Comparison of ENCODE assay signal across 9 mouse cellular contexts in genomic region chr11:102086331-102086730, GRCm38 (mm10). TPM values are rescaled to one million over a fixed set of nuclear protein-coding genes. Genes with fewer than 3 reads are reported as not detected.
DNase-seq lines count a peak whose midpoint lies in the region; ATAC-seq and TF ChIP-seq lines count a peak whose summit lies in the region.
"Had no signal": no experiment of that assay in that cellular context is flagged by ENCODE, and none has a peak within 500 bp of the region (broad histone marks: within the 10 kb centered on the region; RNA-seq: fewer than 3 reads in every experiment).

No protein-coding gene starts in this region.

- TF ChIP-seq CTCF in lung, postnatal 0 days (IDR thresholded peaks at IDR 0.05), result peak; percentile 27; the same call in 1 of the 2 replicates

- H3K9ac ChIP-seq in lung, postnatal 0 days (replicated peaks; ENCODE audit: low read depth), result no peak overlapping the region
- H3K9ac ChIP-seq in forebrain, embryonic 11.5 days (ENCODE audit: low read length), result peak overlapping the region; percentile 72; the same call in 1 of the 2 replicates
- H3K9ac ChIP-seq in midbrain, embryonic 11.5 days (ENCODE audit: low read length), result peak overlapping the region; percentile 74

- H3K27me3 ChIP-seq in lung, postnatal 0 days (replicated peaks; ENCODE audit: insufficient read depth, low read length), result no peaks in the 10 kb centered on the region
- no peaks in the 10 kb centered on the region for H3K27me3 ChIP-seq in forebrain, embryonic 11.5 days (ENCODE audit: control insufficient read depth, insufficient read depth, low read length)
- H3K27me3 ChIP-seq in midbrain, embryonic 11.5 days (ENCODE audit: control insufficient read depth, insufficient read depth, low read length), result no peaks in the 10 kb centered on the region

- H3K27ac ChIP-seq in lung, postnatal 0 days (ENCODE audit: low read length), result no peak overlapping the region
- peak overlapping the region; percentile 90 for H3K27ac ChIP-seq in forebrain, embryonic 11.5 days (ENCODE audit: low read depth, low read length)
- H3K27ac ChIP-seq in midbrain, embryonic 11.5 days (ENCODE audit: low read depth, low read length), result peak overlapping the region; percentile 72; the same call in 1 of the 2 replicates

- DNase-seq in lung, postnatal 0 days (ENCODE audit: low spot score), result peak; percentile 30
- DNase-seq in lung, adult 18-20 months, result no peak
- DNase-seq in forebrain, embryonic 11.5 days (ENCODE audit: low spot score), result peak; percentile 72
- DNase-seq in layer of hippocampus, adult 9-11 months, result peak; percentile 88
- peak; percentile 93 for DNase-seq in midbrain, embryonic 11.5 days (ENCODE audit: low spot score, missing footprints)
- DNase-seq in urinary bladder, adult 18-20 months (ENCODE audit: low spot score in 2 of 2), result no peak
- no peak for DNase-seq in kidney, postnatal 36 days

- H3K4me1 ChIP-seq in lung, postnatal 0 days (ENCODE audit: insufficient read depth, low read depth, low read length), result peaks cover 8% of the 10 kb centered on the region
- peaks cover 24% of the 10 kb centered on the region for H3K4me1 ChIP-seq in forebrain, embryonic 11.5 days (replicated peaks; ENCODE audit: control insufficient read depth, insufficient read depth, low read length)
- H3K4me1 ChIP-seq in midbrain, embryonic 11.5 days (ENCODE audit: control insufficient read depth, insufficient read depth, low read length), result peaks cover 36% of the 10 kb centered on the region

- no peak overlapping the region for H3K4me3 ChIP-seq in lung, postnatal 0 days (ENCODE audit: low read depth, low read length)
- peak overlapping the region; percentile 73 for H3K4me3 ChIP-seq in forebrain, embryonic 11.5 days (ENCODE audit: low read depth, low read length)
- peak overlapping the region; percentile 48; the same call in 1 of the 2 replicates for H3K4me3 ChIP-seq in midbrain, embryonic 11.5 days (ENCODE audit: low read depth, low read length)

- TF ChIP-seq EP300 in lung, postnatal 0 days (IDR thresholded peaks at IDR 0.05), result no peak

- H3K36me3 ChIP-seq in lung, postnatal 0 days (ENCODE audit: insufficient read depth, low read length), result no peaks in the 10 kb centered on the region; the same call in 1 of the 2 replicates
- H3K36me3 ChIP-seq in forebrain, embryonic 11.5 days (ENCODE audit: control insufficient read depth, insufficient read depth, low read length), result no peaks in the 10 kb centered on the region
- no peaks in the 10 kb centered on the region for H3K36me3 ChIP-seq in midbrain, embryonic 11.5 days (ENCODE audit: control insufficient read depth, insufficient read depth, low read length)

- H3K4me2 ChIP-seq in lung, postnatal 0 days (replicated peaks; ENCODE audit: low read depth, low read length), result no peak overlapping the region
- peak overlapping the region; percentile 93 for H3K4me2 ChIP-seq in forebrain, embryonic 11.5 days (ENCODE audit: low read depth, low read length, severe bottlenecking)
- H3K4me2 ChIP-seq in midbrain, embryonic 11.5 days, result peak overlapping the region; percentile 78

- ATAC-seq in lung, postnatal 0 days, result no peak
- ATAC-seq in forebrain, embryonic 11.5 days (replicated peaks; ENCODE audit: low FRiP score), result no peak
- no peak for ATAC-seq in midbrain, embryonic 11.5 days (ENCODE audit: low FRiP score)
- ATAC-seq in megakaryocyte progenitor cell, adult 5-6 weeks (replicated peaks; ENCODE audit: poor library complexity), result no peak

- no peaks in the 10 kb centered on the region for H3K9me3 ChIP-seq in lung, postnatal 0 days (ENCODE audit: low read length)
- H3K9me3 ChIP-seq in forebrain, embryonic 11.5 days (ENCODE audit: control insufficient read depth, low read length), result no peaks in the 10 kb centered on the region
- H3K9me3 ChIP-seq in midbrain, embryonic 11.5 days (ENCODE audit: control insufficient read depth, low read length), result no peaks in the 10 kb centered on the region

- 13% methylated on average over 3 of the region's 3 CpGs for WGBS in lung, postnatal 0 days
- WGBS in forebrain, embryonic 11.5 days, result 8% methylated on average over 3 of the region's 3 CpGs
- 6% methylated on average over 3 of the region's 3 CpGs for WGBS in midbrain, embryonic 11.5 days

RNA-seq across cellular contexts. Expression of gene Mpp2, which starts 2.0 kb away (rescaled TPM):
- polyA plus RNA-seq in lung, postnatal 0 days (2015; fragmentation: Nextera tagmentation; extraction: Ambion mirVana), result 3.9 TPM in 2 replicates
- 18.2 and 19.6 TPM in 2 replicates for polyA plus RNA-seq in forebrain, embryonic 11.5 days (2014; fragmentation: Nextera tagmentation; extraction: Ambion mirVana)
- polyA plus RNA-seq in midbrain, embryonic 11.5 days (2014; fragmentation: Nextera tagmentation; extraction: Ambion mirVana), result 9.4 and 10.8 TPM in 2 replicates
- total RNA-seq in megakaryocyte progenitor cell, adult 5-6 weeks (2015), result 0.22 and 0.24 TPM in 2 replicates
- 0.08 and 0.71 TPM in 2 replicates for total RNA-seq in megakaryocyte progenitor cell, adult 5-6 weeks (2017)

RNA-seq across cellular contexts. Expression of gene Ppy, which starts 14.8 kb away (rescaled TPM):
- 2.6 and 4.2 TPM in 2 replicates for polyA plus RNA-seq in lung, postnatal 0 days (2015; fragmentation: Nextera tagmentation; extraction: Ambion mirVana)
- polyA plus RNA-seq in forebrain, embryonic 11.5 days (2014; fragmentation: Nextera tagmentation; extraction: Ambion mirVana), result not detected in 2 replicates
- polyA plus RNA-seq in midbrain, embryonic 11.5 days (2014; fragmentation: Nextera tagmentation; extraction: Ambion mirVana), result not detected in 2 replicates
- not detected in 2 replicates for total RNA-seq in megakaryocyte progenitor cell, adult 5-6 weeks (2015)
- total RNA-seq in megakaryocyte progenitor cell, adult 5-6 weeks (2017), result not detected in 2 replicates
- polyA plus RNA-seq: cerebellum, adult 2 months had no signal

RNA-seq across cellular contexts. Expression of gene Pyy, which starts 21.3 kb away (rescaled TPM):
- polyA plus RNA-seq in lung, postnatal 0 days (2015; fragmentation: Nextera tagmentation; extraction: Ambion mirVana), result not detected in 2 replicates
- polyA plus RNA-seq in forebrain, embryonic 11.5 days (2014; fragmentation: Nextera tagmentation; extraction: Ambion mirVana), result not detected in 2 replicates
- polyA plus RNA-seq in midbrain, embryonic 11.5 days (2014; fragmentation: Nextera tagmentation; extraction: Ambion mirVana), result 0.44 TPM in 1 of 2 replicates, not detected in the other
- total RNA-seq in megakaryocyte progenitor cell, adult 5-6 weeks (2015), result not detected in 2 replicates
- not detected in 2 replicates for total RNA-seq in megakaryocyte progenitor cell, adult 5-6 weeks (2017)

RNA-seq across cellular contexts. Expression of gene Cd300lg, which starts 45.0 kb away (rescaled TPM):
- 2.1 and 2.4 TPM in 2 replicates for polyA plus RNA-seq in lung, postnatal 0 days (2015; fragmentation: Nextera tagmentation; extraction: Ambion mirVana)
- polyA plus RNA-seq in forebrain, embryonic 11.5 days (2014; fragmentation: Nextera tagmentation; extraction: Ambion mirVana), result 0.20 and 0.37 TPM in 2 replicates
- polyA plus RNA-seq in midbrain, embryonic 11.5 days (2014; fragmentation: Nextera tagmentation; extraction: Ambion mirVana), result 0.11 and 0.19 TPM in 2 replicates
- 0.66 and 1.3 TPM in 2 replicates for total RNA-seq in megakaryocyte progenitor cell, adult 5-6 weeks (2015)
- total RNA-seq in megakaryocyte progenitor cell, adult 5-6 weeks (2017), result 0.71 and 1.1 TPM in 2 replicates

RNA-seq across cellular contexts. Expression of gene Mpp3, which starts 58.1 kb away (rescaled TPM):
- polyA plus RNA-seq in lung, postnatal 0 days (2015; fragmentation: Nextera tagmentation; extraction: Ambion mirVana), result 0.84 and 2.2 TPM in 2 replicates
- 22.1 and 24.1 TPM in 2 replicates for polyA plus RNA-seq in forebrain, embryonic 11.5 days (2014; fragmentation: Nextera tagmentation; extraction: Ambion mirVana)
- 14.4 and 15.5 TPM in 2 replicates for polyA plus RNA-seq in midbrain, embryonic 11.5 days (2014; fragmentation: Nextera tagmentation; extraction: Ambion mirVana)
- total RNA-seq in megakaryocyte progenitor cell, adult 5-6 weeks (2015), result not detected in 2 replicates
- total RNA-seq in megakaryocyte progenitor cell, adult 5-6 weeks (2017), result not detected in 2 replicates

Comparison
In these comparisons a context has a peak if more than half of its experiments do, and no peak if none do; other contexts are left out.
1. DNase-seq: peak in lung, postnatal 0 days (single experiment), forebrain, embryonic 11.5 days (single experiment), layer of hippocampus, adult 9-11 months (single experiment) and midbrain, embryonic 11.5 days (single experiment); none in lung, adult 18-20 months (0 of 2), urinary bladder, adult 18-20 months (0 of 2) and kidney, postnatal 36 days (0 of 2).